9 mouse cellular contexts compared by ENCODE assay signal in the genomic region with DNA sequence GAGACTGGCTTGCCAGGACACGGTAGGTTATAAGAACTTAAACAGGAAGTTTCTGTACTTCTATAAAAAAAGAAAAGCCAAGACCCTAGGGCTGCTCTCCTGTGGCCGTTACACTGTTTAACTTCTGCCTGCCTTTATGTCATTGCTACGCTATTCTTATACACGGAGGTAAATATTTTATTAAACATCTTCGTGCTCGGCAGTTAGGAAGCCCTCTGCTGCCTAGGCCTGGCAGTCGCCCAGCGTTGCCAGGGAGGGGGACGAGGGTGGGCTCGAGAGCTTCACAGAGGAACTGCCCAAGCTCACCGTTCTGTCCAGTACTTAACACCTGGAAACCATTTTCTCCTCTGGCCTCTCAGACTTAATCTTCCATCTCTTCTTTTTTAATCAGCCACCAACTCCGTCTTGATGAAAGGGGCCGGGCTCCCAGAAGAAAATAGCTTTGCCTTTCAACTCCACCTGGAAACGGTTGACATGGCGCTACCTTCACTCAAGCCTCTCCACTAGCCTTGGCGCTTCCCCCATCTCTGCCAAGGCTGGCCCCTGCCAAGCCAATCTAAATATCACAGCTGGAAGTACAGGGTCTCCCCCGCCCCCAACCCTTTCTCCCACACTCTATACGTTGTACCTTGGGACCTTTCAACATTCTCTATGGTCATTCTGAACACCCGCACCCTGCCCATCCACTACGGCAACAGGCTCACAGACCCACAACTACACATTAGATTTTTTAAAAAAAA. TPM values are rescaled to one million over a fixed set of nuclear protein-coding genes. Genes with fewer than 3 reads are reported as not detected.
A peak's percentile ranks its signal among the peaks of the same experiment; 100 is the strongest.
DNase-seq lines count a peak whose midpoint lies in the region; ATAC-seq and TF ChIP-seq lines count a peak whose summit lies in the region.
"Had no signal": no experiment of that assay in that cellular context is flagged by ENCODE, and none has a peak within 500 bp of the region (broad histone marks: within the 10 kb centered on the region; RNA-seq: fewer than 3 reads in every experiment).

No protein-coding gene starts in this region.

- H3K27me3 ChIP-seq in kidney, adult 2 months (replicated peaks; ENCODE audit: control insufficient read depth, insufficient read depth, low read length) = no peaks in the 10 kb centered on the region
- no peaks in the 10 kb centered on the region for H3K27me3 ChIP-seq in embryonic facial prominence, embryonic 10.5 days (replicated peaks; ENCODE audit: low read depth, poor library complexity, severe bottlenecking)
- no peaks in the 10 kb centered on the region for H3K27me3 ChIP-seq in hindbrain, embryonic 11.5 days (ENCODE audit: control insufficient read depth, insufficient read depth, low read length)
- H3K27me3 ChIP-seq: stomach, embryonic 15.5 days had no signal

- no peak overlapping the region for H3K9ac ChIP-seq in hindbrain, embryonic 11.5 days (ENCODE audit: low read depth, low read length)
- H3K9ac ChIP-seq: stomach, embryonic 15.5 days had no signal

- H3K27ac ChIP-seq in kidney, adult 2 months (ENCODE audit: insufficient read depth, low read depth, low read length) = peak overlapping the region; percentile 41; the same call in 1 of the 2 replicates
- peak overlapping the region; percentile 77 for H3K27ac ChIP-seq in embryonic facial prominence, embryonic 10.5 days (replicated peaks)
- no peak overlapping the region for H3K27ac ChIP-seq in hindbrain, embryonic 11.5 days (ENCODE audit: low read depth, low read length)
- H3K27ac ChIP-seq: stomach, embryonic 15.5 days had no signal

- H3K4me2 ChIP-seq in hindbrain, embryonic 11.5 days (replicated peaks; ENCODE audit: low read depth, low read length) = no peak overlapping the region
- H3K4me2 ChIP-seq: stomach, embryonic 15.5 days had no signal

- 52% methylated on average over 20 of the region's 20 CpGs for WGBS in kidney, adult 2 months
- WGBS in embryonic facial prominence, embryonic 10.5 days = 47% methylated on average over 20 of the region's 20 CpGs
- 64% methylated on average over 20 of the region's 20 CpGs for WGBS in hindbrain, embryonic 11.5 days

- 0 out of 2 replicates have a peak, but pooled peaks have one; percentile 30 for ATAC-seq in hindbrain, embryonic 11.5 days (ENCODE audit: low FRiP score)
- peak; percentile 55 for ATAC-seq in megakaryocyte progenitor cell, adult 5-6 weeks (replicated peaks; ENCODE audit: poor library complexity)

- TF ChIP-seq CTCF in kidney, adult 2 months (conservative IDR thresholded peaks at IDR 0.05; ENCODE audit: insufficient read depth, insufficient read length, low read depth, low read length) = no peak

- no peaks in the 10 kb centered on the region for H3K4me1 ChIP-seq in kidney, adult 2 months (ENCODE audit: control insufficient read depth, insufficient read depth, low read length)
- peaks cover 40% of the 10 kb centered on the region for H3K4me1 ChIP-seq in embryonic facial prominence, embryonic 10.5 days
- H3K4me1 ChIP-seq in hindbrain, embryonic 11.5 days (replicated peaks; ENCODE audit: control insufficient read depth, insufficient read depth, low read length) = no peaks in the 10 kb centered on the region

- H3K9me3 ChIP-seq in embryonic facial prominence, embryonic 10.5 days = no peaks in the 10 kb centered on the region
- no peaks in the 10 kb centered on the region for H3K9me3 ChIP-seq in hindbrain, embryonic 11.5 days (ENCODE audit: control insufficient read depth, low read length)
- H3K9me3 ChIP-seq: stomach, embryonic 15.5 days had no signal

- no peak for TF ChIP-seq POLR2A in kidney, adult 2 months (IDR thresholded peaks at IDR 0.05; ENCODE audit: low read depth, low read length)

- H3K4me3 ChIP-seq in kidney, adult 2 months (ENCODE audit: insufficient read depth, low read depth, low read length) = no peak overlapping the region
- peak overlapping the region; percentile 17; the same call in 1 of the 2 replicates for H3K4me3 ChIP-seq in embryonic facial prominence, embryonic 10.5 days
- no peak overlapping the region for H3K4me3 ChIP-seq in hindbrain, embryonic 11.5 days (ENCODE audit: low read depth, low read length)
- H3K4me3 ChIP-seq: stomach, embryonic 15.5 days had no signal

- peak; percentile 14 for DNase-seq in kidney, adult 2 months
- DNase-seq in kidney, adult 8-10 months = no peak
- DNase-seq in embryonic facial prominence, embryonic 10.5 days (ENCODE audit: low spot score) = peak; percentile 74
- no peak for DNase-seq in hindbrain, embryonic 11.5 days (ENCODE audit: low spot score)
- no peak for DNase-seq in layer of hippocampus, postnatal 25 days (ENCODE audit: extremely low spot score in 1 of 2, low spot score in 1 of 2)
- no peak for DNase-seq in adrenal gland, adult 18-20 months (ENCODE audit: low spot score in 2 of 2)
- DNase-seq in ovary, postnatal 10 days (ENCODE audit: low spot score) = no peak

- H3K36me3 ChIP-seq in kidney, adult 2 months (ENCODE audit: control insufficient read depth, insufficient read depth, low read length) = no peaks in the 10 kb centered on the region
- no peaks in the 10 kb centered on the region for H3K36me3 ChIP-seq in embryonic facial prominence, embryonic 10.5 days (replicated peaks)
- H3K36me3 ChIP-seq in hindbrain, embryonic 11.5 days (ENCODE audit: control insufficient read depth, insufficient read depth, low read length) = no peaks in the 10 kb centered on the region
- H3K36me3 ChIP-seq: stomach, embryonic 15.5 days had no signal

RNA-seq across cellular contexts. Expression of a gene that starts 9.6 kb away (rescaled TPM):
- polyA plus RNA-seq in kidney, adult 2 months (2012; rRNA removed) = 40.4 and 43.5 TPM in 2 replicates
- polyA plus RNA-seq in embryonic facial prominence, embryonic 10.5 days (2016; fragmentation: Nextera tagmentation; extraction: Ambion mirVana) = 20.2 and 22.6 TPM in 2 replicates
- 26.7 and 40.1 TPM in 2 replicates for polyA plus RNA-seq in hindbrain, embryonic 11.5 days (2014; fragmentation: Nextera tagmentation; extraction: Ambion mirVana)
- 28.2 and 35.4 TPM in 2 replicates for total RNA-seq in megakaryocyte progenitor cell, adult 5-6 weeks (2015)
- total RNA-seq in megakaryocyte progenitor cell, adult 5-6 weeks (2017) = 46.6 and 86.4 TPM in 2 replicates
- 10 to 100 TPM; 89.4 to 90.0 TPM for total RNA-seq in layer of hippocampus, postnatal 25 days (2021)
- 100 to 1,000 TPM; 196 to 204 TPM for total RNA-seq in adrenal gland, adult 18-20 months (2021)

Comparison
In these comparisons a context has a peak if more than half of its experiments do, and no peak if none do; other contexts are left out.
1. DNase-seq: peak in kidney, adult 2 months (single experiment) and embryonic facial prominence, embryonic 10.5 days (single experiment); none in kidney, adult 8-10 months (0 of 2), hindbrain, embryonic 11.5 days (single experiment), layer of hippocampus, postnatal 25 days (0 of 2), adrenal gland, adult 18-20 months (0 of 2) and ovary, postnatal 10 days (single experiment).